Mouse (Mus musculus) kidney, adult 2 months (tissue): Measurements from ENCODE around the gene Nek4.

Experiments
- CTCF ChIP-seq: fragments of 200-500 bp; conservative IDR thresholded peaks from 2 replicates; pipeline ENCODE4 v1.5.1; 2011; ENCODE audit warnings: low read depth, mild to moderate bottlenecking, control low read depth, low read length, moderate library complexity, mixed read lengths; ENCODE audit not compliant: insufficient read depth, insufficient read length
- POLR2A ChIP-seq: fragments of 200-500 bp; IDR thresholded peaks from one replicate; pipeline ENCODE4 v1.6.1; 2011; ENCODE audit warnings: low read depth, low read length, control low read depth

- TF ChIP-seq CTCF (no peak), POLR2A (no peak)
Measured at GRCm38 (mm10) chr14:30933351-30933750, 17.8 kb upstream of the Nek4 start.
